Mouse (Mus musculus) lung, adult 2 months (tissue): ENCODE data around the gene Aco1.

Experiments
- CTCF ChIP-seq: fragments of 200-500 bp; IDR thresholded peaks from 2 replicates; pipeline ENCODE4 v1.5.1; 2011; ENCODE audit warnings: mild to moderate bottlenecking, low read length, control low read depth; ENCODE audit not compliant: insufficient read depth
- POLR2A ChIP-seq: fragments of 200-500 bp; IDR thresholded peaks from 2 replicates; pipeline ENCODE4 v1.6.1; 2011; ENCODE audit warnings: low read depth, mild to moderate bottlenecking, control low read depth, low read length, borderline replicate concordance; ENCODE audit errors: extremely low read depth

- TF ChIP-seq CTCF, result no peak
- TF ChIP-seq POLR2A, result no peak
Measured at GRCm38 (mm10) chr4:40212177-40212576, 69.3 kb downstream of the Aco1 start.
